In genomic region chr11:77685383-77686265, GRCm38 (mm10) we compare ENCODE assay signal across 1 mouse cellular context.
TF ChIP-seq lines count a peak whose summit lies in the region.

TSS of gene Nufip2 (plus strand) at chr11:77686155.

TF ChIP-seq in CH12.LX, 34 proteins besides CTCF, POLR2A, EP300 and RAD21 (continued from another document):
- TF ChIP-seq SMC3 (IDR thresholded peaks at IDR 0.05; ENCODE audit: low read depth, low read length) (no peak), GABPA (IDR thresholded peaks at IDR 0.05; ENCODE audit: insufficient replicate concordance, low read depth, low read length) (no peak), MEF2A (IDR thresholded peaks at IDR 0.05; ENCODE audit: borderline replicate concordance, low read depth, low read length) (peak; percentile 77; the same call in 1 of the 2 replicates), MAX (IDR thresholded peaks at IDR 0.05; ENCODE audit: low read length) (peak; percentile 74; the same call in 1 of the 2 replicates), TCF12 (IDR thresholded peaks at IDR 0.05; ENCODE audit: low read depth, low read length) (peak; percentile 99), E2F4 (IDR thresholded peaks at IDR 0.05; ENCODE audit: insufficient replicate concordance, low read depth, low read length) (no peak), USF1 (IDR thresholded peaks at IDR 0.05; ENCODE audit: low read depth, low read length) (no peak), ETS1 (conservative IDR thresholded peaks at IDR 0.05; ENCODE audit: low read depth, low read length) (peak; percentile 37; the same call in 1 of the 2 replicates), PAX5 (IDR thresholded peaks at IDR 0.05; ENCODE audit: low read length) (no peak), BHLHE40 (IDR thresholded peaks at IDR 0.05; ENCODE audit: low read depth, low read length) (no peak), ELF1 (IDR thresholded peaks at IDR 0.05; ENCODE audit: low read depth, low read length) (peak; percentile 85), USF2 (conservative IDR thresholded peaks at IDR 0.05; ENCODE audit: low read depth, low read length) (no peak)
